Mouse (Mus musculus): ENCODE results near the gene Nab1.

- no peak for TF ChIP-seq POLR2A (IDR thresholded peaks at IDR 0.05; ENCODE audit: control insufficient read depth, extremely low read depth, insufficient read depth, low read length, poor library complexity)
- no peak for TF ChIP-seq CTCF (IDR thresholded peaks at IDR 0.05; ENCODE audit: borderline replicate concordance, control insufficient read depth, extremely low read depth, insufficient read depth, low read length, poor library complexity)
Measured at GRCm38 (mm10) chr1:52465264-52465663, 35.2 kb downstream of the Nab1 start.

Measured in thymus, adult 2 months (tissue).